Mouse (Mus musculus): ENCODE data around the gene Ss18l1. TPM values are rescaled to one million over a fixed set of nuclear protein-coding genes. Genes with fewer than 3 reads are reported as not detected.

Ss18l1 gene
- total and polyA plus RNA-seq, 3 experiments: 3.1 to 4.3 TPM; not detected in 1

DNA sequence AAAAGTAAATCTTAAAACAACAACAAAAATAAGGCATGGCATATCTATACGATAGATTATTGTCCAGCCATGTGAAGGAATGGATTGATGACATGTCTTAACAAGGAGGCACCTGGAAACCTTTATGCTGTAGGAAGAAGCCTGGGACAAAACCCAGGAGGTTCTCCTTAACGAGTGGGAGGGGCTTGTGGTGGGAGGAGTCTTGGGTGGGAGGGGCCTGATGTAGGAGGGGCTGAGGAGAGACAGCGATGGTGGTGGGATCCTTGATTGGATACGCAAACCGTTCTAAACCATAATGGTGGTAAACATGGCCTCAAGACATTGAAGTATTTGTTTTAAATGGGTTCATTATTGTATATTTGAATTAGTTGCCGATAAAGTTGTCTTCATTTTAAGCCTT is 30.9 kb upstream of the Ss18l1 start:
- TF ChIP-seq SIN3A (IDR thresholded peaks at IDR 0.05; ENCODE audit: low read length) (no peak), BHLHE40 (IDR thresholded peaks at IDR 0.05; ENCODE audit: borderline replicate concordance, low read depth, low read length) (no peak), ZNF384 (IDR thresholded peaks at IDR 0.05; ENCODE audit: low read depth, low read length) (no peak), USF2 (IDR thresholded peaks at IDR 0.05; ENCODE audit: borderline replicate concordance in 1 of 2, insufficient read depth in 1 of 2, low read depth in 1 of 2, low read length in 2 of 2) (no peak), TBP (IDR thresholded peaks at IDR 0.05; ENCODE audit: low read depth, low read length) (no peak), GATA1 (IDR thresholded peaks at IDR 0.05; ENCODE audit: low read depth, low read length) (no peak), CHD2 (IDR thresholded peaks at IDR 0.05; ENCODE audit: low read length) (no peak), E2F4 (IDR thresholded peaks at IDR 0.05; ENCODE audit: borderline replicate concordance, low read depth, low read length) (no peak), MXI1 (IDR thresholded peaks at IDR 0.05; ENCODE audit: low read depth, low read length) (no peak), TCF12 (IDR thresholded peaks at IDR 0.05; ENCODE audit: low read depth, low read length) (no peak), ETS1 (IDR thresholded peaks at IDR 0.05; ENCODE audit: low read depth, low read length) (no peak), SMC3 (IDR thresholded peaks at IDR 0.05; ENCODE audit: low read depth, low read length) (no peak), EP300 (IDR thresholded peaks at IDR 0.05; ENCODE audit: low read depth in 1 of 2, low read length in 2 of 2) (no peak), GABPA (IDR thresholded peaks at IDR 0.05; ENCODE audit: low read depth, low read length) (no peak), USF1 (IDR thresholded peaks at IDR 0.05; ENCODE audit: low read depth, low read length) (no peak), POLR2AphosphoS5 (IDR thresholded peaks at IDR 0.05; ENCODE audit: borderline replicate concordance, low read depth, low read length) (no peak), JUND (IDR thresholded peaks at IDR 0.05; ENCODE audit: low read depth, low read length) (no peak), MYB (IDR thresholded peaks at IDR 0.05; ENCODE audit: low read depth, low read length) (no peak), CTCF (IDR thresholded peaks at IDR 0.05 in 2 of 3, conservative IDR thresholded peaks at IDR 0.05 in 1 of 3; ENCODE audit: control insufficient read depth in 1 of 3, insufficient read depth in 1 of 3, low read depth in 2 of 3, low read length in 3 of 3, poor library complexity in 1 of 3, severe bottlenecking in 1 of 3) (no peak)
- H3K36me3 ChIP-seq (ENCODE audit: control insufficient read depth in 1 of 2, insufficient read depth in 2 of 2, low read length in 2 of 2): no peaks in the 10 kb centered on the region
- DNase-seq (ENCODE audit: low read depth, low spot score): no peak
- no peak overlapping the region for H3K9ac ChIP-seq (ENCODE audit: control insufficient read depth, low read depth, low read length, poor library complexity, severe bottlenecking)
- H3K4me1 ChIP-seq (ENCODE audit: control insufficient read depth in 1 of 2, insufficient read depth in 2 of 2, low read length in 2 of 2): no peaks in the 10 kb centered on the region
- H3K79me2 ChIP-seq (ENCODE audit: control insufficient read depth, insufficient read depth, low read length, poor library complexity): no peaks in the 10 kb centered on the region
- peaks cover 2 to 9% of the 10 kb centered on the region in 2 experiments; a peak in 3 of 4 replicates for H3K27me3 ChIP-seq (ENCODE audit: control insufficient read depth in 1 of 2, insufficient read depth in 2 of 2, low read length in 2 of 2)
- no peaks in the 10 kb centered on the region for H3K9me3 ChIP-seq (replicated peaks; ENCODE audit: insufficient read depth, low read length)
- no peak overlapping the region for H3K4me3 ChIP-seq (ENCODE audit: control insufficient read depth in 1 of 2, insufficient read depth in 1 of 2, low read depth in 2 of 2, low read length in 2 of 2)
- no peak overlapping the region for H3K27ac ChIP-seq (ENCODE audit: control insufficient read depth, low read depth, low read length)

DNA sequence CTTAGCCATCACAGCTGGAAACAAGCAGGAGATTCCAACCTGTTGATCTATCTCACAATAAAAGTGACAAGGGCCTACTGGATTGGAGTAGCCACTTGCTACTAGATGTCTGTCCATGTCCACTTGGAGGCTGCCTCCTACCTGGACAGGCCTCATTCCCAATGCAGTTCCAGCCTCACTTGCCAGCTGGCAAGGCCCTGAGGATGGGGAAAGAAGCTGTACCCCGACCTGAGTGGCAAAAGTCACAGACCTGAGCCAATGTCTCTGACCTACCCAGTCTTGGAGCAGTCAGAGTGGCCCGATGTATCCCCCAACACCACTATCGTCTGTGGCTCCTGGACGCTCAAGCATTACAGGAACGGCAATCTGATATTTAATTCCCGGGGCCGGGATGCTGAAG is 28.6 kb upstream of the Ss18l1 start:
- no peaks in the 10 kb centered on the region for H3K36me3 ChIP-seq (ENCODE audit: control insufficient read depth in 1 of 2, insufficient read depth in 2 of 2, low read length in 2 of 2)
- no peak overlapping the region for H3K4me3 ChIP-seq (ENCODE audit: control insufficient read depth in 1 of 2, insufficient read depth in 1 of 2, low read depth in 2 of 2, low read length in 2 of 2)
- H3K9me3 ChIP-seq (replicated peaks; ENCODE audit: insufficient read depth, low read length): no peaks in the 10 kb centered on the region
- no peaks in the 10 kb centered on the region for H3K4me1 ChIP-seq (ENCODE audit: control insufficient read depth in 1 of 2, insufficient read depth in 2 of 2, low read length in 2 of 2)
- DNase-seq (ENCODE audit: low read depth, low spot score): no peak
- TF ChIP-seq MAZ (IDR thresholded peaks at IDR 0.05; ENCODE audit: low read depth, low read length) (no peak), RCOR1 (IDR thresholded peaks at IDR 0.05; ENCODE audit: low read depth, low read length) (no peak), ZC3H11A (IDR thresholded peaks at IDR 0.05; ENCODE audit: low read depth, low read length) (no peak), CTCF (IDR thresholded peaks at IDR 0.05 in 2 of 3, conservative IDR thresholded peaks at IDR 0.05 in 1 of 3; ENCODE audit: control insufficient read depth in 1 of 3, insufficient read depth in 1 of 3, low read depth in 2 of 3, low read length in 3 of 3, poor library complexity in 1 of 3, severe bottlenecking in 1 of 3) (no peak), JUND (IDR thresholded peaks at IDR 0.05; ENCODE audit: low read depth, low read length) (no peak), E2F4 (IDR thresholded peaks at IDR 0.05; ENCODE audit: borderline replicate concordance, low read depth, low read length) (no peak), POLR2A (IDR thresholded peaks at IDR 0.05; ENCODE audit: control insufficient read depth in 1 of 2, insufficient read depth in 1 of 2, low read depth in 1 of 2, low read length in 2 of 2, poor library complexity in 1 of 2) (no peak), USF2 (IDR thresholded peaks at IDR 0.05; ENCODE audit: borderline replicate concordance in 1 of 2, insufficient read depth in 1 of 2, low read depth in 1 of 2, low read length in 2 of 2) (no peak), GABPA (IDR thresholded peaks at IDR 0.05; ENCODE audit: low read depth, low read length) (no peak), ZNF384 (IDR thresholded peaks at IDR 0.05; ENCODE audit: low read depth, low read length) (no peak), ZMIZ1 (IDR thresholded peaks at IDR 0.05; ENCODE audit: low read depth, low read length) (no peak), MEF2A (IDR thresholded peaks at IDR 0.05; ENCODE audit: extremely low read depth, insufficient replicate concordance, low read depth, low read length, poor library complexity, severe bottlenecking) (no peak), POLR2AphosphoS5 (IDR thresholded peaks at IDR 0.05; ENCODE audit: borderline replicate concordance, low read depth, low read length) (no peak)
- peaks cover 4 to 9% of the 10 kb centered on the region in 2 experiments for H3K27me3 ChIP-seq (ENCODE audit: control insufficient read depth in 1 of 2, insufficient read depth in 2 of 2, low read length in 2 of 2)
- no peak overlapping the region for H3K27ac ChIP-seq (ENCODE audit: control insufficient read depth, low read depth, low read length)
- no peaks in the 10 kb centered on the region for H3K79me2 ChIP-seq (ENCODE audit: control insufficient read depth, insufficient read depth, low read length, poor library complexity)
- H3K9ac ChIP-seq (ENCODE audit: control insufficient read depth, low read depth, low read length, poor library complexity, severe bottlenecking): no peak overlapping the region

All from MEL (cell line).